Mouse (Mus musculus) lung, postnatal 14 days (tissue): ENCODE data around the gene Maf.
A peak's percentile ranks its signal among the peaks of the same experiment; 100 is the strongest.

Experiments used
- DNase-seq: peaks from one replicate; pipeline ENCODE4 v3.0.0; 2021

The Maf gene

DNA sequence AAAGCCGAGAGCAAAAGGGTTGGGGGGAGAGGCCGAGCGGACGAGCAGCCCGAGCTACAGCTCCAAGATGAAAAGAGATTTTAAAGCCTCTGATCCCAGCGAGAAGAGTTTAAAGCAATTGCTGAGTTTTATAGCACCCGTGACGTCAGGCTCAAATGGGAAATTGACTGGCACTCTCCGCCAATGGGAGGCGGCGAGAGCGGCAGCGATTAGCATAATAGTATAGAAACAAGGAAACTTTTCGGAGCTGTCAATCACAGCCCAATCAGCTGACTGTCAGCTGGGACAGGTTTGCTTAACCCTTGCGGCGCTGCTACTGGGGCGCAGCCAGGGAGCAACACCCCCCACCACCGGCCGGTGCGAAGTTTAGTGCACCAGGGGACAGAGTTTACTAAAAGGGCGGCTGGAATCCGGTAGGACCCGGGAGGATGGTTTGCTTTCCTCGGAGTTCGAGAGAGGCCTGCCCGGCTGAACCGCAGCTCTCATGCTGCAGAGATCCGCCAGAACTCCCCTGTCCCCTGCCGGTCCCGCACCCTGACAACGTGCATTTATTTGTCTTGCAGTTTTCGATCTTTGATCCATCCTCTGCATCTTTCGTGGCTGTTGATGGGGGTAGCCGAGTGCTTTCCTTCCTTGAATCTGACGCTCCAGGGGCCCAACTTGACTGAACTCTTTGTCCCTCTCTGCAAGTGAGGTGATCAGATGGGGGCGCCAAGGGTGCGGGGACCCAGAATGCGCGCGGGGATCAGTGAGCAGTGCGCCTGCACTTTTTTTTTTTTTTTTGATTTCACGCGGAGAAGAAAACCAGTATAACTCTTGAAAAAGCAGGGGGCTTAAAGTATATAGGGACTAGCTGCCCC, at the start of gene Maf:
Maf (minus strand) TSS at position 64 of the 860 bp plus-strand sequence.
- peak; percentile 85 for DNase-seq

DNA sequence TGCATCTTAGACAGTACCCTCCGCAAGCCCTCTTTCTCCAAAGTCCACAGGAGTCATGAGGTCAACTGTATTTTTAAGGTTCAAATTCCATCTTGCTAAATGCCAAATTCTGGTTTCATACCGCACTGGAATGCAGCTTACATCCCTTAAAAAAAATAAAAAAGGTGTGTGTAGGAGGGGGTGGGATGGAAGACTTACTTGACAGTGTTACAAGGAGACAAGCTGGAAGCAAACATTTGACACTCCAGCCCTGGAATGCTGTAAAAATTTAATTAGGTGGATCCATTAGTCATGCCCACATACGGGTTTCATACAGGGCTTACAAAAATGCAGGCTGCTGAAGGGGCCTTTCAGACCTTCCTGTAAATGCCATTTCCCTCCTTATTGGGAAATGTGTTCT, 49.4 kb upstream of the Maf start:
- no peak for DNase-seq

- DNase-seq = peak; percentile 30
These were observed 48.4 kb upstream of the Maf start for GRCm38 (mm10) chr8:115756027-115756426.

GRCm38 (mm10) chr8:115754694-115755093, 47.1 kb upstream of the Maf start:
- no peak for DNase-seq

GRCm38 (mm10) chr8:115753801-115754200, 46.2 kb upstream of the Maf start:
- DNase-seq = peak; percentile 20

DNA sequence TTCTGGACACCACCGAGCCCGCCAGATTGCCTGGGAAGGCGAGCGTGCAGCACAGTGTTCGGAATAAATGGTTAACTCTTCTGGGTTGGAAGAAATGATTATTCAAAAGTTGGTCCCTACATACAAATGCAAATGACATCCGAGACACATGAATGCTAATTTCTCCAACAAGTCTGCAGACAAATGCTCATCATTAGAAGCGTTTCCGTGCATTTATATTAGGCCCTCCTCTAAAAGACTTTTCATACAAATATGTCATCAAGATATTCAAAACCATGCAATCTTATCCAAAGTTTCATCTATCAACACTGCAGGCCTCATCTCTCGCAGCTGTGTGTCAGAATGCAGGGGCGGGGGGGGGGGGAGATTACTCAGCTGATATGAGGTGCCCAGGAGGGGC, 39.8 kb upstream of the Maf start:
- DNase-seq = no peak

DNA sequence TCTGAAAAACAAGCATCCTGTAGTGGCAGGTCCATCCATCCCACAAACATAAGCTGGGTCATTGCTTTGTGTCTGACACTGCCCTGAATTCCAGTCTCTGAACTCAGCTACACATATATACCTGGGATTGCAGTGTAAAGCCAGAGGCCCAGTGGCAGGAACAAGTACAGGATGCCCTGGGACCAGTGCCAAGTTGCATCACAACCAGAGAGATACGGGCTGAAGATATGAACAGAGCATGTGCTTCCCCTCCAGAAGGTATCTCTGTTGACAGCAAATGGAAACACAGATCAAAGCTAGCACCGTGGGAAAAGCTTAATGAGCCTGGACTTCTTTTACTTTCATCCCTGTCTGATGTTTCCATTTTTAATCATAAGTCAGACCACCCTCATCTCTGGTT, 38.1 kb upstream of the Maf start:
- no peak for DNase-seq

- DNase-seq = no peak
These were observed 35.8 kb upstream of the Maf start for GRCm38 (mm10) chr8:115743441-115743840.

GRCm38 (mm10) chr8:115742646-115743045, 35.1 kb upstream of the Maf start:
- no peak for DNase-seq

- no peak for DNase-seq
These were observed 34.4 kb upstream of the Maf start for GRCm38 (mm10) chr8:115741964-115742363.

- DNase-seq = no peak
These were observed 32.2 kb upstream of the Maf start for GRCm38 (mm10) chr8:115739756-115740155.

DNA sequence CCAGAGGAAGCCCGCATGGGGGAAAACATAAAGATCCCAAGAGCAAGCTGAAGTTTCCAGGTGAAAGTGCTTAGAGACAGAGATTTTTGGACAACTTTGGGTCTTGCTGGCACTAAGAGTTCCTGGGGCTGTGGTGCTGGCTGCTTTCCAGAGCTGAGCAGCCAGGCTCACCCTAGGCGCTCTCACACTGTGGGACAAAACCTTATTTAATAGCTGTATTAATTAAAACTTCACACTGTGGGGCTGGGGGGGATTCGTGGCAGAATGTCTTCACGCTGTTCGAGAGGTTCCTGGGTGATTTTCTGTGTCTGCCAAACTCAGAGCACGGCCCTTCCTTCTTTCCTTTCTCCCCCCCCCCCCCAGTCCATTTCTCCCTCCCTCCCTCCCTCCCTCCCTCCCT, 24.8 kb upstream of the Maf start:
- DNase-seq = no peak

- no peak for DNase-seq
These were observed 19.2 kb upstream of the Maf start for GRCm38 (mm10) chr8:115726807-115727206.

DNA sequence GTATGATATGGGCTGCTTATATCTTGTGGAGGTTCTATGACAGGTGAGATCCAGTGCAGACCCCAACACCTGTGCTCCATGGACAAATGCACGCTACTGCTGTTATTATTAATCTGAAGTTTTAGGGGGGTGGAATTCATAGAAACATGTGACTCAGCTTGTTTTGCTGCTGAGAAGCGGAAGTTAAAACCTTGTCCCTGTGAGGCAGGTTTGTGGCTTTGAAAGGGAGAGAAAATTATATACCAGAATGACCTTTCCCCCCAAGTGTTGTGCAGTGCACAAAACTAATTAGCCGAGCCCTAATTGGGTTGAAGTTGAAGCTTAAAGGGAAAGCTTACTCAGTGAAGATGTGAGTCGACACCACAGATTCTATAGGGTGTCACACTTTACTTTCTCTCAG, 18.6 kb upstream of the Maf start:
- DNase-seq = no peak

GRCm38 (mm10) chr8:115719126-115719525, 11.5 kb upstream of the Maf start:
- no peak for DNase-seq

DNA sequence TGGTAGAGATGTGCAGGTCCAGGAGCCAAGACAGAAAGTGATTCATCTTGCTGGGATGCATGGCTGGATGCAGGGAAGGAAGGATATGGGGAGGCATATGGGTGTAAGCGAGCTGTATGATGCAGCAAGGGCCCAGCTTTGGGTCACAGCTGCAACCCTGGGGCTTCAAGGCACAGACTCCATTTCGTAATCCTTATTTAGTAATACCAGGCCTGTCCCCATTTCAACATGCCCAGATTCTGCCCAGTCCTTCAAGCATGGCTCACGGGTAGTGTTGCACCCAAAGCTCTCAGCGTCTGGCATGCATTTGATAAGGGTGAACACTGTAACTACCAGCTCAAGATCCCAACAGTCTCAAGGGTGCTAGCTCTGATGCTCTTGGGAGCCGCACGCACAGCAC, 11.0 kb upstream of the Maf start:
- DNase-seq = no peak

DNA sequence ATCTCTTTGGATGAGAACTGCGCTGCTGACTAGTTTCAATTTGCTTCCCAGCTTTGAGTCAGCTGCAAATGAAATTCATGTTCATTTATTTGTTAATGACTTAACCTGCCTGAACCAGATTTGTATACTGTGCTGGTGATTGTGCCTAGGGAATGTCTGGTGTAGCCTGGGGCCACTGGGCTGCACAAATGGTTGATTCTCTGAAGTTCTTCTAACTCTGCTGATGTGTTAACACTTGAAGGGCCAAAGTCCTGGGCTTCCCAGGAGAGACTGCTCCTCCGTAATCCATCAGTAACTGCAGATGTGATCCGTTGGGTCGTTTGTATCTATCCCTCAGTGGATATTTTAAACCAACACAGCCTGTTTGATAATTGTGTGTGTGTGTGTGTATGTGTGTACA, 7.7 kb upstream of the Maf start:
- no peak for DNase-seq

- no peak for DNase-seq
These were observed 3.5 kb upstream of the Maf start for GRCm38 (mm10) chr8:115711106-115711505.

GRCm38 (mm10) chr8:115709931-115710330, 2.3 kb upstream of the Maf start:
- DNase-seq = no peak

- peak; percentile 82 for DNase-seq
These were observed 1.6 kb upstream of the Maf start for GRCm38 (mm10) chr8:115708936-115709780.

DNA sequence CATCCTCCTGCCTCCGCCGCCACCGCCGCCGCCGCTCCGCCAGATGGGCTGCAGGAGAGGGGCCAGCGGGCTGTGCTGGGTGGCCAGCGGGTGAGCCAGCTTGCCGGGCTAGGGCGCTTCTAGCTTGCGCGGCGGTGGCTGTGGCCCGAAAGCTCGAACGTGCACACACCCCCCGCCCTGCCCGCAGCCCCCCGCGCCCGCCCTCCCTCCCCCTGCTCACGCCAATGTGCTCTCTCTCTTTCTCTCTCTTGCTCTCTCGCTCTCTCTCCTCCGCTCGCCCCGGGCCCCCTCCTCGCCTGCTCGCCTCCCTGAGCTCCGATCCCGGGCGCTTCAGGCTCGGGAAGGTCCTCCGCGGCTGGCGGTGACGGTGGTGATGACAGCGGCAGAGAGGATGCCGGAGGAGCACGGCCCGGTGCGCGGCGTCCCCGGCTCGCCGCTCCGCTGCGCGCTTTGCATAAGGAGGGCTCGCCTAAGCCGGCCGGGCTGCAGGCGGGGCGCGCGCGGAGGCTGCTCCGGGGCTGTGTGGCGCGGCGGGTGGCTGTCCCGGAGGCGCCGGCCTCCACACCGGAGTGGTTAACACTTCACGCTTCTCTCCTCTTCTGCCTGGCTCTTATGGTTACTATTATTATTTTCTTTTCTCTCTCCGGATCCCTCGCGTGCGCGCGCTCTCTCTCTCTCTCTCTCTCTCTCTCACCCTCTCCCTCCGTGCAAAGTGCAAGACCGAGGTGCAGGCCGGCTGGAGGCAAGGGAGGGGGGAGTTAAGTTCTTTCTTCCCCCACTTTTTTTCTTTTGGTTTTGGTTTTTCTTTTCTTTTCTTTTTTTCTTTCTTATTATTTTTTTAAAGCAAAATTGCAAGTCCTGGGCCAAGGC, 498 bp downstream of the Maf start:
- peak; percentile 71 for DNase-seq

GRCm38 (mm10) chr8:115706411-115706860, 1.2 kb downstream of the Maf start:
- peak; percentile 34 for DNase-seq

DNA sequence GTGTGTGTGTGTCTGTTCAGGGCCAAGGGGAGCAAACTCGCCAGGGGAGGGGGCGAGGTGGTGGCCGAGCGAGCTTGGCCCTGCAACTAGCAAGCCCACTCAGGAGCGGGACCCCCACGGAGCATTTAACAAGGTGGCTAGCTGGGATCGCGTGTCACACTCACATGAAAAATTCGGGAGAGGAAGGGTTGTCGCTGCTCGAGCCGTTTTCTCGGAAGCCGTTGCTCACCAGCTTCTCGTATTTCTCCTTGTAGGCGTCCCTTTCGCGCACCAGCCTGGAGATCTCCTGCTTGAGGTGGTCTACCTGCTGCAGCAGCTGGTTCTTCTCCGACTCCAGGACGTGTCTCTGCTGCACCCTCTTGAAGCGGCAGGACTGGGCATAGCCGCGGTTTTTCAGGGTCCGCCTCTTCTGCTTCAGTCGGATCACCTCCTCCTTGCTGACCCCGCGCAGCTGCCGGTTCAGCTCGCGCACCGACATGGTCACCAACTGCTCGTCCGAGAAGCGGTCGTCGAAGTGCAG, 1.9 kb downstream of the Maf start:
- peak; percentile 21 for DNase-seq
